Mouse (Mus musculus): ENCODE measurements around the gene Klhl15. TPM values are rescaled to one million over a fixed set of nuclear protein-coding genes. Genes with fewer than 3 reads are reported as not detected.
A peak's percentile ranks its signal among the peaks of the same experiment; 100 is the strongest.
"Not testable (repeated sequence)": the region's sequence is repeated elsewhere in the genome, so short reads cannot be mapped to it uniquely, and the experiment has no call there.

Klhl15 gene
- 10 to 100 TPM; 27.2 to 32.4 TPM for total RNA-seq (2021)

GRCm38 (mm10) chrX:94234532-94235189 is at the start of gene Klhl15:
Klhl15 (plus strand) TSS chrX:94234599.
- peak; percentile 67 to 70 for DNase-seq (ENCODE audit: extremely low spot score in 1 of 2, low spot score in 1 of 2)

GRCm38 (mm10) chrX:94185156-94185555 is 49.2 kb upstream of the Klhl15 start:
- no peak for DNase-seq (ENCODE audit: extremely low spot score in 1 of 2, low spot score in 1 of 2)

DNA sequence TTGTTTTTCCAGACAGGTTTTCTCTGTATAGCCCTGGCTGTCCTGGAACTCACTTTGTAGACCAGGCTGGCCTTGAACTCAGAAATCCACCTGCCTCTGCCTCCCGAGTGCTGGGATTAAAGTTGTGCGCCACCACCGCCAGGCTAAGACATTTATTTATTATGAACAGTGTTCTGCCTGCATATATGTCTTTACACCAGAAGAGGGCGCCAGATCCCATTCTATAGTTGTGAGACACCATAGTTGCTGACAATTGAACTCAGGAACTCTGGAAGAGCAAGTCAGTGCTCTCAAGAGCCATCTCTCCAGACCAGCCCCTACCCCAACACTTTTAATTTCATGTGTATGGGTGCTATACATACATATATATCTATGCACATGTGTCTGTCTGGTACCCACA is 40.5 kb upstream of the Klhl15 start:
- not testable (repeated sequence) for DNase-seq (ENCODE audit: extremely low spot score in 1 of 2, low spot score in 1 of 2)

- peak; percentile 28 to 70 for DNase-seq (ENCODE audit: extremely low spot score in 1 of 2, low spot score in 1 of 2)
Measured at GRCm38 (mm10) chrX:94197789-94198188, 36.6 kb upstream of the Klhl15 start.

GRCm38 (mm10) chrX:94212264-94212596 is 22.2 kb upstream of the Klhl15 start:
- DNase-seq (ENCODE audit: extremely low spot score in 1 of 2, low spot score in 1 of 2), result no peak

- DNase-seq (ENCODE audit: extremely low spot score in 1 of 2, low spot score in 1 of 2), result peak; percentile 87 to 93
Measured at GRCm38 (mm10) chrX:94212597-94213321, 21.6 kb upstream of the Klhl15 start, which contains the start of gene Eif2s3x. Eif2s3x (minus strand) TSS chrX:94212862.

DNA sequence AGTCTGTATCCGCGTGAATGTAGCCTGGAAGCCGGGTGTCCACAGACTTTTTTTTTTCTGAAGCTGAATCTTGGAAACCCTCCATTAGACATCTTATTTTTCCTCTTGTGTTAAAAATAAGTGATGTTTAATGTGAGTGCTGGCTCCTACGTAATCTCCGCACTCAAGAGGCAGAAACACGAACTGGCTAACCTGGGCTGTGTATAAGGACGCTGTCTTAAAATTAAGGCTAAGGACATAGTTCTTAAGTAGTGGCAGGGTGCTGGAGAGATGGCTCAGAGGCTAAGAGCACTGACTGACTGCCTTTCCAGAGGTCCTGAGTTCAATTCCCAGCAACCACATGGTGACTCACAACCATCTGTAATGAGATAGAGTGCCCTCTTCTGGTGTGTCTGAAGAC is 21.0 kb upstream of the Klhl15 start:
- DNase-seq (ENCODE audit: extremely low spot score in 1 of 2, low spot score in 1 of 2), result no peak

DNA sequence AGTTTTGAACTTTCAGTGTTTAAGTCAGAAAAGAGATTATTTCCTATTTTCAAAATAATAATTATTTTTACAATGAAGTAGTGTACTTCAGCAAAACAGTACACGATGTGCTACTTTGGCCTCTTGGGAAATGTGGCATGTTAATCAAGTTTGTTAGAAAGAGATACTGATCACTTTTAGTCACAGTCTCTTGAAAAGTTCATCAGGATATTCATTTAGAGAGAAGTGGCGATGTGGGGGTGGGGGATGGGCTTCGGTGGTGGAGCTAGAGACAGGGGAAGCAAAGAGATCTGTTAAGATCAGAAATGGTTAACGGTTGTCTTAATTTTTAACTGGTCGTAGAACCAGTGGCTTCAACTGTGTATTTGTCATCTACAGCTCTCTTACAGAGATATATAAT is 967 bp upstream of the Klhl15 start:
- no peak for DNase-seq (ENCODE audit: extremely low spot score in 1 of 2, low spot score in 1 of 2)

DNA sequence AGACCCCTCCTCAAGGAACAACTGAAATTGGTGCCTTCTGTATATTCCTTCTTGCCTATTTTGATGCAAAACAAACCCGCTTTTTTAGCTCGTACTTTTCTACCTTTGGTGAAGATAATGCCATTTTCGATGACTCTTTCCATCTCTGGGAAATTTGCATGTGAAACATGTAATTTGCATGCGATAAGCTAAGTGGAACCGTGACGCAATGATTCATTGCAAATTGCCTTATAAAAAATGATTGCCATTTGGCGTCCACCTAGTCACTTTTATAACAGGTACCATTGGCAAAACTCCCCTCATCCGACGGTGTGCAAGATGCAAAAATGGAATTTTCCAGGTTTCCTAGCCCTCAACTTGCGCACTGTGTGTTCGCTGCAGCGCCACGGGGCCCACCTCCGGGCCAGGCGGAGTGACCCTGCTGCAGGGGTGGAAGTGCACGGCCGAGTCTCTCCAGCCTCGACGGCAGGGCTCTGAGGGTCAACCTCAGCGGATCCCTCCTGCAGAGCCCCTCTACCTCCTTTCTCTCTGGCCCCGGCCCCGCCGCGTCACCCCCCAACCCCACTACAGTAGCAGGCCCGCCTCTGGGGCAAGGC is 365 bp upstream of the Klhl15 start:
- peak in 1 of 2 experiments; percentile 11 for DNase-seq (ENCODE audit: extremely low spot score in 1 of 2, low spot score in 1 of 2)

DNA sequence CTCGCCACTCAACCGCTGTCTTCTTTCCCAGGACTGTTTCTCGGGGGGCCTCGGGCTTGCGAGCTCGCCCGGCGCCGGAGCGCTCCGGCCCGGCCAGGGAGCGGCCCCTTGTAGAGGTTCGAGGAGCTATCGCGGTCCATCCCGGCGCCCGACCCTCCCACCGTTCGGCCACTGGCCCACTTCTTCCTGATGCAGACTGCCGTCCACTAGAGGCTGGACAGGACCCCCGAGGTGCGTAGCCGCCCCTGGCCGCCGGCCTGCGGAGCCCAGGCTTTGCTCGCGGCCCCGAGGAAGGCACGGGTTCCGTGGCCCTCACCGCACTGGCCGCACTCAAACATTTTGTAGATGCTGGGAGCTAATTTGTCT is 774 bp downstream of the Klhl15 start:
- peak; percentile 8 to 16 for DNase-seq (ENCODE audit: extremely low spot score in 1 of 2, low spot score in 1 of 2)

DNA sequence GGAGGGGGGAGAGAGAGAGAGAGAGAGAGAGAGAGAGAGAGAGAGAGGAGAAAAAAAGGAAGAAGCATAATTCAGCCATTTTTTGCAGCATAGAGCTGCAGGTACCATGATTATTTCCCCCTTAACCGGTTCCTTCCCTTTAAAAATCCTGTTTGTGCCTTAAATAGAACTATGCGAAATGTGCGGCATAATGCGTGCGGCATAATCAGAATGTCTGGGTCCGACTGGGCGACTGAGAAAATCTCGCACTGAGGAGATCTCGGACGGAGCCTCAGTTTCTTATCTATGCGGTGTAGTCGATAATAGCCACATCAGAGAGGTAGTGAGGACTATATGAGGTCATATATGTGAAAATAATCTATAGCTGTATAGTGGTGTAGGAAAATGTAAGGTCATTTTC is 1.2 kb downstream of the Klhl15 start:
- no peak for DNase-seq (ENCODE audit: extremely low spot score in 1 of 2, low spot score in 1 of 2)

DNA sequence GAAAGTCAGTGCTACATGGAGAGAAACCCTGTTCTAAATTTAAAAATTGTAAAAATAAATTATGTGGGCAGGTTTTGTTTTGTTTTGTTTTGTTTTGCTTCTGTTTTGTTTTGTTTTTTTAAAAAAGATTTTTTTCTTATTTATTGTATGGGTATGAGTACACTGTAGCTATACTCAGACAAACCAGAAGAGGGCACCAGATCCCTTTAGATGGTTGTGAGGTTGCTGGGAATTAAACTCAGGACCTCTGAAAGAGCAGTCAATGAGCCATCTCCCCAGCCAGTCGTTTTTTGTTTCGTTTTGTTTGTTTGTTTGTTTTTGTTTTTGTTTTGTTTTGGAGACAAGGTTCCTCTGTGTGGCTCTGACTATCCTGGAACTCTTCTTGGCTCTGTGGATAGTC is 54.5 kb downstream of the Klhl15 start:
- DNase-seq (ENCODE audit: extremely low spot score in 1 of 2, low spot score in 1 of 2), result peak in 1 of 2 experiments; percentile 23

- no peak for DNase-seq (ENCODE audit: extremely low spot score in 1 of 2, low spot score in 1 of 2)
Measured at GRCm38 (mm10) chrX:94302928-94303327, 68.5 kb downstream of the Klhl15 start.

DNA sequence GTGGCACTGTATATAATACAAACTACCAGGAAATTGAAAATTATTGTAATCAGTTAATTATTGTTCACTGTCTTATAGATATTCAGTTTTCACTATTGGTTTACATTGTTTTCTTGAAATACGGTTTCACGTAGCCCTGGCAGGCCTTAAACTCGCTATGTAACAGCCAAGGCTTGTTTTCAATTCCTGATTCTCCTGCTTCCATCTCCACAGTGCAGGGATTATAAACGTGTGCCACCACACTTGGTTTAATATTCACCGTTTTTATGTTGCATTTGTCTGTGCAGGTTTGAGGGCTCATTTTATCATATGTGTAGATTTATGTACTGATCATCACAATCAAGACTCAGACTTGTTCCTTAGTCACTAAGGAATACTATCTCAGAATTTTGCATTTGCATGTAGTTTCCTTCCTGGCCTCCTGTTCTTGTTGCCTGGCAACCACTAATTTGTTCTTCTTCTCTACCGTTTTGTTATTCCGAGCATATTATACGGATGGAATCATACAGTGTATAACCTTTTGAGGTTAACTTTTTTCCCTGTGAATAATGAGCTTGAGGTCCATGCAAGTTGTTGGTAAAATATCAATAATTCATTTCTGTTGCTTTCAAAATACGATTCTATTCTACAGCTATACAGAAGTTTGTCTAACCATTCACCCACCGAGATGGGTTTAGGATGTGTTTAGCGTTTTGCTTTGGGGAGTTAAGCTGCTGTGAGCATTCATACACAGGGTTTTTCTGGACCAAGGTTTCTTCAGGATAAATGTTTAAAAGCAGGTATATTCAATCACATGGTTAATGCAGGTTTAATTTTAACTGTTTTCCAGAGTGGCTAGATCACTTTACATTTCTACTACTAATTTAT is 86.9 kb downstream of the Klhl15 start:
- DNase-seq (ENCODE audit: extremely low spot score in 1 of 2, low spot score in 1 of 2), result no peak

Small RNA genes lying within 50 kb of the gene (microRNA-seq; reads per million reads assigned to microRNA genes)
- 0 reads per million in 2 experiments for gene Mir7673

Other genes starting within 250 kb of the Klhl15 start
- 10 to 100 TPM; 25.3 to 31.6 TPM for gene Zfx, start 110.9 kb upstream of the Klhl15 start, total RNA-seq (2021)
- 100 to 1,000 TPM in 1 of 2 experiments, 10 to 100 TPM in 1; 99.8 to 162 TPM for gene Eif2s3x, start 21.7 kb upstream of the Klhl15 start, total RNA-seq (2021)
- under 1 TPM; 0.19 to 0.20 TPM for gene Fam90a1b, start 132.2 kb downstream of the Klhl15 start, total RNA-seq (2021)
- gene Apoo, start 132.5 kb downstream of the Klhl15 start, total RNA-seq (2021), result 10 to 100 TPM; 68.3 to 71.4 TPM